Mouse (Mus musculus) layer of hippocampus, adult 2 months (tissue): ENCODE data around the gene Gli1. TPM values are rescaled to one million over a fixed set of nuclear protein-coding genes. Genes with fewer than 3 reads are reported as not detected.

Experiments used
- DNase-seq, 2 experiments: peaks; one replicate each; pipeline ENCODE4 v3.0.0; 2022; ENCODE audit warnings: low spot score in 2 of 2
- H3K27ac ChIP-seq: fragments of 200-600 bp; 2 replicates; pipeline ENCODE4 v1.8.1; 2022
- H3K4me3 ChIP-seq: fragments of 200-600 bp; 2 replicates; pipeline ENCODE4 v1.8.1; 2022; ENCODE audit warnings: mild to moderate bottlenecking
- CTCF ChIP-seq: fragments of 200-600 bp; conservative IDR thresholded peaks from 2 replicates; pipeline ENCODE4 v1.8.1; 2022; ENCODE audit warnings: antibody characterized with exemption, mild to moderate bottlenecking, moderate library complexity
- total RNA-seq, 2 experiments: library from RNA; stranded (reverse); gene quantifications; 2 replicates each; pipeline ENCODE4 v1.2.3; 2021

Gene Gli1
- total RNA-seq, 2 experiments from 2014 or later: 2.5 to 3.1 TPM

DNA sequence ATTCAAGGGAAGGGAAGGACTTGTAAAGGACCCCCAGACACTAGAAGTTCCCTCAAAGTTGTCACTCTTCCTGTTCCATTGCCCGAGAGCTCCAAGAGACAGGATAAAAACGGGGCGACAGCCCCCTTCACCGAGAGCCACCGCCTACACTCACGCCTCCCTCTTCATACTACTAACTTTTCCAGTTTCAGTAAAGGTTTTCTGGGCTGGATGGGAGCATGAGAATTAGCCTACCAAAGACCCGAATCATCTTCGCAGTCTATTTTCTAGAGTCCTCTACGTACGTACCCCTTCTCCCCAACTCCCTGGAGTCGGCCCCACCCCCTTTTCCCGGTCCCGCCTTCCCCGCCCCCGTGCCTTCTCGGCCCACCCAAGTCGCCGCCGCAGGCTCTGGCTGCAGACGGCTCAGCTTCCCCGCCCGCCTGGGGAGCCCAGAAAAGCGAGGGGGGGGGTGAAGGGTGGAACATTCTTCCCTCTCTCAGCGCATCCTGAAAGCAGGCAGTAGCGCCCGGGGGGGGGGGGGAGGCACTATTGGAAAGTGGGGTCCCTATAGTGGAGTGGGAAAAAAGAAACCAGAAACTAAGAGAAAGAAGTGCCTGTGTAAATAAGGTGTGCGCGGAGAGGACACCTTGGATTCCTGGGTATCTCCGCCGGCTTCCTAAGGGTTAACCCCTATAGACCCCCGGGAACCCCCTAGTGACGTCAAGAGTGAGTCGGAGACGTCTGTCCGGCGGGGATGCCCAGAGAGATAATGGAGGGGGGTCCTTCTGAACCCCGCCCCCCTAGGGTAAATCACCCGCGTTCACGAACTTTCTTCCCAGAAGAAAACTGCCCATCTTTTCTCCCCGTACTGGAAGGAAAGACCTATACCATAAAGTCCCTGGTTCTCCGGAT is 1.8 kb downstream of the Gli1 start:
- H3K4me3 ChIP-seq: peak overlapping the region; percentile 51
- H3K27ac ChIP-seq: peak overlapping the region; percentile 71
- TF ChIP-seq CTCF: no peak
- no peak for DNase-seq

- Histone ChIP-seq H3K27ac (peak overlapping the region; percentile 73), H3K4me3 (peak overlapping the region; percentile 51)
These were observed 2.7 kb downstream of the Gli1 start for GRCm38 (mm10) chr10:127338930-127339682.

GRCm38 (mm10) chr10:127337536-127338099 is 4.2 kb downstream of the Gli1 start:
- H3K27ac ChIP-seq: no peak overlapping the region
- TF ChIP-seq CTCF: no peak
- no peak overlapping the region for H3K4me3 ChIP-seq
- no peak for DNase-seq

More at GRCm38 (mm10) chr10:127338930-127339682, 2.7 kb downstream of the Gli1 start:
- DNase-seq: peak; percentile 89 to 90
- TF ChIP-seq CTCF: peak; percentile 98

DNA sequence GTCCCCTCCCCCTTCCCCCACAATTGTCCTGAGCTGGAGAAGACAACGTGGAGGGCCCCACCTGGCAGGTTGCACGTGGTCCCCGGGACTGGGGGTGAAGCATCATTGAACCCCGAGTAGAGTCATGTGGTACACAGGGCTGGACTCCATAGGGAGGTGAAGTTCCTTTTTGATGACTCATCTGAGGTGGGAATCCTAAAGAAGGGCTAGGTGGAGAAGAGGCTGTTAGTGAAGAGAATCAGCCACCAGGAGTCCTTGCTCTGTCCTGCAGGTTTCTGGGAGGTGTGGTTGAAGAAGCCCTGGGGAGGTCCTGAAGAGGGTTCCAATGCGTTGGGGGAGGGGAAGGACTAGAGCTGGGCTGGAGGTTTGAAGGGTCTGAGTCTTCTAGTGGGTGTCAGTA is 4.8 kb downstream of the Gli1 start:
- H3K27ac ChIP-seq: no peak overlapping the region
- no peak for DNase-seq
- H3K4me3 ChIP-seq: no peak overlapping the region
- TF ChIP-seq CTCF: no peak

DNA sequence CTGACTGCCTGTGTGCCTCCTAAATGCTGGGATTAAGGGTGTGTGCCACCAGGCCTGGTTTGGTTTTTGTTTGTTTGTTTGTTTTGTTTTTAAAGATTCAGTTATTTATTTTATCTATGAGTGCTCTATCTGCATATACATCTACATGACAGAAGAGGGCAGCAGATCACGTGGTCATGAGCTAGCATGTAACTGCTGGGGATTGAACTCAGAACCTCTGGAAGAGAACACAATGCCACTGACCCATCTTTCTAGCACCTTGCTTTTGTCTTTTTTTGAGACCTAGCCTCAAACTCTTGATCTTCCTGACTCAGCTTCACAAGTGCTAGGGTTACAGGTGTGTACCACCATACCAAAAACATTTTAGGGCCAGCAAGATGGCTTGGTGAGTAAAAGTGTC is 6.5 kb downstream of the Gli1 start:
- Histone ChIP-seq H3K27ac (no peak overlapping the region), H3K4me3 (no peak overlapping the region)
- DNase-seq: no peak
- TF ChIP-seq CTCF: peak; percentile 56

- peak; percentile 63 for TF ChIP-seq CTCF
- no peak for DNase-seq
- H3K4me3 ChIP-seq: no peak overlapping the region
These were observed 8.6 kb downstream of the Gli1 start for GRCm38 (mm10) chr10:127333152-127333551.

GRCm38 (mm10) chr10:127332211-127332874 is 9.4 kb downstream of the Gli1 start:
- H3K4me3 ChIP-seq: no peak overlapping the region
- DNase-seq: no peak
- no peak overlapping the region for H3K27ac ChIP-seq
- TF ChIP-seq CTCF: peak; percentile 52

More at GRCm38 (mm10) chr10:127333152-127333551, 8.6 kb downstream of the Gli1 start:
- no peak overlapping the region for H3K27ac ChIP-seq

- TF ChIP-seq CTCF: no peak
- Histone ChIP-seq H3K4me3 (no peak overlapping the region), H3K27ac (no peak overlapping the region)
- no peak for DNase-seq
These were observed 11.6 kb downstream of the Gli1 start for GRCm38 (mm10) chr10:127330212-127330611.

DNA sequence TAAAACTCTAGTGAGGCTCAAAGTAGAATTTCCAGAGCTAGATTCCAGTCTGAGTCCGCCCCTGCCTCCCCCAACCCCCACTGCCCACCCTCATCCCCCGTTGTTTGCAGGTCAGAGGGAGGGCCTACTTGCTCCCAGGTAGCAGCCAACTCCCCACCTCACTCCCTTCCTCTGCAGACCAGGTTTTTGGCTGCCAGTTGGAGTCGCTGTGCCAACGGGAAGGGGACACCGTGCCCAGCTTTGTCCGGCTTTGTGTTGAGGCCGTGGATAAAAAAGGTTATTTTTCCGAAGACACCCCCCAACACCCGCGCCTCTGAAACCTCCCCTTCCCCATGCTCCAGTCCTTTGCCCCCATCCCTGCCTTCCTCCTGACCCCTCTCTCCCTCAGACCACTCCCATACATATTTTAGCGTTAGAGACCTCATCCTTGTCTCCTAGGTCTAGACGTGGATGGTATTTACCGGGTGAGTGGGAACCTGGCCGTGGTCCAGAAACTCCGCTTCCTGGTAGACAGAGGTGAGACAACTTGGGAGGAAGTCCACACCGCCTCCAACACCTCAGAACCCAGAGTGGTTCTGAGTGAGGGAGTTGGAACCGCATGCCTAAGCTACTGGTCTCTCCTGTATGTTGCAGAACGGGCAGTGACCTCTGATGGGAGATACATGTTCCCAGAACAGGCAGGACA is 14.2 kb downstream of the Gli1 start:
- TF ChIP-seq CTCF: no peak
- Histone ChIP-seq H3K4me3 (no peak overlapping the region), H3K27ac (no peak overlapping the region)
- DNase-seq: no peak

GRCm38 (mm10) chr10:127326828-127327227 is 14.9 kb downstream of the Gli1 start:
- no peak for TF ChIP-seq CTCF
- peak overlapping the region; percentile 43 for H3K4me3 ChIP-seq
- DNase-seq: no peak
- no peak overlapping the region for H3K27ac ChIP-seq

- no peak for TF ChIP-seq CTCF
- H3K4me3 ChIP-seq: peak overlapping the region; percentile 43
- no peak for DNase-seq
- no peak overlapping the region for H3K27ac ChIP-seq
These were observed 15.6 kb downstream of the Gli1 start for GRCm38 (mm10) chr10:127326017-127326801.
